ENCODE assay signal across 26 mouse cellular contexts in the genomic region with DNA sequence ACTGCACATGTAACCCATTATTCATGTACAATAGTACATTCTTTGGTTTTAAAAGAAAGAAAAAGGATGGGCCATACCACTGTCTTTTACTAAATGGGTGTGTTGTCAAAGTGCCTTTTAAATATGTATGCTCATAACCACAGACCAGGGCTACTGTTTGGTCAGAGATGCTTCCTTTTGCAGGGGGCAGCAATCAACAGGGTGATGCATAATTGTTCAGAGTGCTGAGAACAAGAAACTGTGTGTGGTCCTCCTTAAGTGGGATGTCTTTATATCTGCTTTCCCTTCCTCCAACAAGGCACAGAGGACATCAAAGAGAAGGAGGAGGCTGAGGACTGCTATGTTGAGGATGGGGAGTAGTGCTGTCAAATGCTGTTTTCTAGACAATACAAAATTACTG.
"Had no signal": no experiment of that assay in that cellular context is flagged by ENCODE, and none has a peak within 500 bp of the region (broad histone marks: within the 10 kb centered on the region; RNA-seq: fewer than 3 reads in every experiment).

No protein-coding gene starts in this region.

- H3K4me3 ChIP-seq: gastrocnemius, adult 2 months; heart, embryonic 10.5 days; heart, embryonic 12.5 days; hindbrain, embryonic 10.5 days; hindbrain, embryonic 12.5 days; intestine, embryonic 15.5 days; kidney, embryonic 15.5 days; limb, embryonic 13.5 days; limb, embryonic 15.5 days had no signal

- H3K27ac ChIP-seq: gastrocnemius, adult 2 months; heart, embryonic 10.5 days; hindbrain, embryonic 10.5 days; hindbrain, embryonic 12.5 days; hindbrain, embryonic 14.5 days; intestine, embryonic 15.5 days; kidney, embryonic 15.5 days; kidney, postnatal 0 days; limb, embryonic 13.5 days; limb, embryonic 15.5 days had no signal

- H3K27me3 ChIP-seq: heart, embryonic 12.5 days; hindbrain, embryonic 12.5 days; intestine, embryonic 15.5 days; kidney, embryonic 15.5 days; limb, embryonic 13.5 days; limb, embryonic 15.5 days had no signal

- H3K9me3 ChIP-seq: heart, embryonic 10.5 days; heart, embryonic 12.5 days; hindbrain, embryonic 10.5 days; hindbrain, embryonic 12.5 days; intestine, embryonic 15.5 days; kidney, embryonic 15.5 days; limb, embryonic 13.5 days; limb, embryonic 15.5 days had no signal

- H3K4me2 ChIP-seq: heart, embryonic 12.5 days; hindbrain, embryonic 12.5 days; hindbrain, embryonic 14.5 days; intestine, embryonic 15.5 days; kidney, embryonic 15.5 days; limb, embryonic 13.5 days; limb, embryonic 15.5 days had no signal

- DNase-seq: gastrocnemius, adult 2 months; gastrocnemius, postnatal 10 days; gastrocnemius, postnatal 25 days; heart, adult 18-20 months; heart, postnatal 10 days; heart, postnatal 4 days; kidney, adult 11 months; kidney, adult 2 months; kidney, adult 9 months; kidney, postnatal 14 days; kidney, postnatal 36 days; layer of hippocampus, adult 9-11 months; layer of hippocampus, postnatal 36 days; left cerebral cortex, postnatal 4 days had no signal

- H3K4me1 ChIP-seq: heart, embryonic 10.5 days; heart, embryonic 12.5 days; intestine, embryonic 15.5 days; limb, embryonic 15.5 days had no signal

- ATAC-seq: hindbrain, embryonic 16.5 days; inflammation-experienced regulatory T-cells, adult 6 months; intestine, embryonic 15.5 days had no signal

- H3K9ac ChIP-seq: heart, embryonic 12.5 days; hindbrain, embryonic 12.5 days; hindbrain, embryonic 14.5 days; intestine, embryonic 15.5 days; kidney, embryonic 15.5 days; limb, embryonic 13.5 days; limb, embryonic 15.5 days had no signal

- H3K36me3 ChIP-seq: heart, embryonic 10.5 days; heart, embryonic 12.5 days; hindbrain, embryonic 10.5 days; hindbrain, embryonic 12.5 days; intestine, embryonic 15.5 days; kidney, embryonic 15.5 days; limb, embryonic 13.5 days; limb, embryonic 15.5 days had no signal
